Mouse (Mus musculus) hindbrain, embryonic 11.5 days (tissue): ENCODE data around the gene Vac14. TPM values are rescaled to one million over a fixed set of nuclear protein-coding genes. Genes with fewer than 3 reads are reported as not detected.
A peak's percentile ranks its signal among the peaks of the same experiment; 100 is the strongest.

Experiments used
- ATAC-seq: fragments of 200-750 bp; cut with Nextera tagmentation; 2 replicates; pipeline ENCODE4 v1.8.0; 2017; ENCODE audit warnings: mild to moderate bottlenecking, moderate TSS enrichment, moderate library complexity; ENCODE audit not compliant: low FRiP score
- DNase-seq: peaks from one replicate; pipeline ENCODE4 v3.0.0-alpha.2; 2015; ENCODE audit warnings: low spot score
- H3K27ac ChIP-seq: fragments of 300-500 bp; sonication (generic); 2 replicates; pipeline ENCODE4 v1.5.1; 2014; ENCODE audit warnings: mild to moderate bottlenecking, low read depth, low read length
- H3K27me3 ChIP-seq: fragments of 300-500 bp; sonication (generic); 2 replicates; pipeline ENCODE4 v1.6.1; 2014; ENCODE audit warnings: mild to moderate bottlenecking, low read length, moderate library complexity, mixed read lengths; ENCODE audit not compliant: control insufficient read depth, insufficient read depth
- H3K36me3 ChIP-seq: fragments of 300-500 bp; sonication (generic); 2 replicates; pipeline ENCODE4 v1.6.1; 2014; ENCODE audit warnings: mild to moderate bottlenecking, low read length, moderate library complexity, mixed read lengths; ENCODE audit not compliant: control insufficient read depth, insufficient read depth
- H3K4me1 ChIP-seq: fragments of 300-500 bp; sonication (generic); replicated peaks from 2 replicates; pipeline ENCODE4 v1.6.1; 2014; ENCODE audit warnings: low read length, mixed read lengths; ENCODE audit not compliant: control insufficient read depth, insufficient read depth
- H3K4me2 ChIP-seq: fragments of 300-500 bp; sonication (generic); replicated peaks from 2 replicates; pipeline ENCODE4 v1.6.1; 2014; ENCODE audit warnings: mild to moderate bottlenecking, low read depth, low read length
- H3K4me3 ChIP-seq: fragments of 300-500 bp; sonication (generic); 2 replicates; pipeline ENCODE4 v1.5.1; 2014; ENCODE audit warnings: low read depth, low read length
- H3K9ac ChIP-seq: fragments of 300-500 bp; sonication (generic); 2 replicates; pipeline ENCODE4 v1.6.1; 2014; ENCODE audit warnings: low read depth, low read length
- H3K9me3 ChIP-seq: fragments of 300-500 bp; sonication (generic); 2 replicates; pipeline ENCODE4 v1.6.1; 2016; ENCODE audit warnings: low read length; ENCODE audit not compliant: control insufficient read depth
- WGBS: fragments of 180-500 bp; shearing (Covaris S2); extraction: QIAGEN DNeasy Blood & Tissue Kit; methylation state at CpG from one replicate; pipeline ENCODE4 v1.1.7; 2014; 5-methylcytosine and 5-hydroxymethylcytosine counted together
- polyA plus RNA-seq: library from polyadenylated mRNA; unstranded; fragments of >200 nt; fragmentation: Nextera tagmentation; extraction: Ambion mirVana; gene quantifications from 2 replicates; pipeline ENCODE4 v1.2.1, GENCODE M21; 2014

Vac14 gene
- 32.3 and 35.3 TPM in 2 replicates for polyA plus RNA-seq

- H3K27ac ChIP-seq = no peak within 1 kb of the TSS
- ATAC-seq (peak; percentile 97), DNase-seq (peak; percentile 98)
- peak within 1 kb of the TSS; percentile 86 for H3K4me3 ChIP-seq
- no peaks in the 10 kb centered on the region for H3K27me3 ChIP-seq
- no peaks in the 10 kb centered on the region for H3K36me3 ChIP-seq
- H3K9ac ChIP-seq = peak within 1 kb of the TSS; percentile 72
- no peaks in the 10 kb centered on the region for H3K9me3 ChIP-seq
- WGBS = under 1% methylated on average over 64 of the region's 67 CpGs
- H3K4me2 ChIP-seq = peak within 1 kb of the TSS; percentile 53
- H3K4me1 ChIP-seq = peaks cover 6% of the 10 kb centered on the region
These were observed at the start of gene Vac14 for GRCm38 (mm10) chr8:110618391-110619207. Gene Vac14 (plus strand): TSS chr8:110618585.

DNA sequence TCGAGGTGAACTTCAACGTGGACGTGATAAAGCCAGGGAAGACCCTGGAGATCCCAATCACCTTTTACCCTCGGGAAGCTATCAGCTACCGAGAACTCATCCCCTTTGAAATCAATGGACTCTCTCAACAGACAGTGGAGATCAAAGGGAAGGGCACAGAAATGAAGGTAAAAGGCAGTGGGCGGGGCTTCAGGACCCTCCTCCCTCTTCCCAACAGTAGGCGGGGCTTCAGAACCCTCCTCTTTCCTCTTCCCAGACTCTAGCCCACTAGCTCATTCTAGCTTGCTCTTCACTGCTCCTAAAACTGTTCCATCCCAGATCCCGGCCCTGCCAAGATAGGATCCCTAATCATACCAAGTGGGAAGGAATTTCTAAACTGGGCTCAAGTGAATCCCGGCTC is 25.7 kb upstream of the Vac14 start:
- H3K4me2 ChIP-seq = no peak overlapping the region
- H3K4me1 ChIP-seq = no peaks in the 10 kb centered on the region
- H3K36me3 ChIP-seq = no peaks in the 10 kb centered on the region
- H3K4me3 ChIP-seq = no peak overlapping the region
- H3K27ac ChIP-seq = no peak overlapping the region
- 78% methylated on average over 9 of the region's 9 CpGs for WGBS
- ATAC-seq (no peak), DNase-seq (no peak)
- H3K27me3 ChIP-seq = no peaks in the 10 kb centered on the region
- H3K9ac ChIP-seq = no peak overlapping the region
- no peaks in the 10 kb centered on the region for H3K9me3 ChIP-seq

DNA sequence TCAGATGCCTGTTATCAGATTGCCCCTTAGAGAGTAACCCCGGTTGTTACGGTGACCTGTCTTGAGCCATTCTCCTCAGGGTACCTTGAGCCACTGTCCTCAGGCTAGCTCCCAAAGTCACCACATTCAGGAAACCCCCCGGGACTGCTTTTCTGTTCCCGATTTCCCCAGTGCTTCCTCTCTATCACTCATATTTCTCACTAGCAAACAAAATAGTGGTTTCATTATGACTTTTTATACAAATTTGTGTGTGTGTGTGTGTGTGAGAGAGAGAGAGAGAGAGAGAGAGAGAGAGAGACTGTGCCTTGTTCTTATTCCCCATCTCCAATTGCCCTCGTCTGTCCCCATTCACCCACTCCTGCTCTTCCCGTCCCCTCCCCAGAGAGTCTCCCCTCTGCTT is 24.2 kb upstream of the Vac14 start:
- DNase-seq = no peak
- Histone ChIP-seq H3K27me3 (no peaks in the 10 kb centered on the region), H3K4me1 (no peaks in the 10 kb centered on the region), H3K27ac (no peak overlapping the region), H3K36me3 (no peaks in the 10 kb centered on the region), H3K4me2 (no peak overlapping the region), H3K9me3 (no peaks in the 10 kb centered on the region), H3K9ac (no peak overlapping the region), H3K4me3 (no peak overlapping the region)
- no peak for ATAC-seq
- WGBS = 87% methylated on average over 6 of the region's 6 CpGs

DNA sequence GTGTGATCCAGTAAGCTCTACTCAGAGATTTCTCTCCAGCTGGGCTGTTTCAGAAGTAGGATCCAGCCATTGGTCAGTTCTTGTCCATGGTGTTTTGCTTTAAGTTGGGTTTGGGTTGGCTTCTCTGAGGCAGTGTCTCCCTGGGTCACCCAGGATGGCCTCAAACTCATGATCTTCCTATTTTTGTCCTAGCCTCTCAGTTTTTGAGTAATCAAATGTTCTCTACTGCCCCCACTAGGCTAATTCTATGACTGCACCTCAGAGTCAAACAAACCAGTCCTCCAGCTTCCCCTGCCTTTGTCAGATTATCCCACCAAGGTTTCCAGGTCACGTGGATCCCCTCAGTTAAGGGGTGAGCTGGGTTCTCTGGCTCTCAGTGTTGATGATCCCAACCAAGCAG is 13.8 kb upstream of the Vac14 start:
- no peak for ATAC-seq
- WGBS = 10% methylated on average over 1 of the region's 1 CpGs
- H3K9me3 ChIP-seq = no peaks in the 10 kb centered on the region
- peak; percentile 71 for DNase-seq
- no peaks in the 10 kb centered on the region for H3K36me3 ChIP-seq
- no peaks in the 10 kb centered on the region for H3K4me1 ChIP-seq
- no peaks in the 10 kb centered on the region for H3K27me3 ChIP-seq
- no peak overlapping the region for H3K4me2 ChIP-seq
- H3K27ac ChIP-seq = no peak overlapping the region
- H3K9ac ChIP-seq = no peak overlapping the region
- H3K4me3 ChIP-seq = no peak overlapping the region

GRCm38 (mm10) chr8:110605401-110606015 is 12.9 kb upstream of the Vac14 start:
- H3K9ac ChIP-seq = no peak overlapping the region
- no peak overlapping the region for H3K4me3 ChIP-seq
- H3K9me3 ChIP-seq = no peaks in the 10 kb centered on the region
- no peak overlapping the region for H3K27ac ChIP-seq
- H3K4me2 ChIP-seq = no peak overlapping the region
- ATAC-seq = no peak
- no peak for DNase-seq
- WGBS = 60% methylated on average over 6 of the region's 6 CpGs
- H3K36me3 ChIP-seq = no peaks in the 10 kb centered on the region
- no peaks in the 10 kb centered on the region for H3K27me3 ChIP-seq
- no peaks in the 10 kb centered on the region for H3K4me1 ChIP-seq

- Histone ChIP-seq H3K4me3 (no peak overlapping the region), H3K36me3 (no peaks in the 10 kb centered on the region), H3K9me3 (no peaks in the 10 kb centered on the region), H3K9ac (no peak overlapping the region), H3K4me1 (peaks cover 6% of the 10 kb centered on the region), H3K4me2 (no peak overlapping the region), H3K27me3 (no peaks in the 10 kb centered on the region), H3K27ac (no peak overlapping the region)
- no peak for ATAC-seq
- 75% methylated on average over 3 of the region's 3 CpGs for WGBS
- DNase-seq = no peak
These were observed 2.7 kb upstream of the Vac14 start for GRCm38 (mm10) chr8:110615730-110616129.

GRCm38 (mm10) chr8:110617801-110618358 is 505 bp upstream of the Vac14 start:
- 24% methylated on average over 14 of the region's 14 CpGs for WGBS
- peaks cover 6% of the 10 kb centered on the region for H3K4me1 ChIP-seq
- H3K9ac ChIP-seq = peak overlapping the region; percentile 52
- DNase-seq (no peak), ATAC-seq (peak; percentile 44)
- no peaks in the 10 kb centered on the region for H3K36me3 ChIP-seq
- peak overlapping the region; percentile 53 for H3K4me2 ChIP-seq
- no peaks in the 10 kb centered on the region for H3K27me3 ChIP-seq
- H3K4me3 ChIP-seq = peak overlapping the region; percentile 86
- no peak overlapping the region for H3K27ac ChIP-seq
- H3K9me3 ChIP-seq = no peaks in the 10 kb centered on the region

DNA sequence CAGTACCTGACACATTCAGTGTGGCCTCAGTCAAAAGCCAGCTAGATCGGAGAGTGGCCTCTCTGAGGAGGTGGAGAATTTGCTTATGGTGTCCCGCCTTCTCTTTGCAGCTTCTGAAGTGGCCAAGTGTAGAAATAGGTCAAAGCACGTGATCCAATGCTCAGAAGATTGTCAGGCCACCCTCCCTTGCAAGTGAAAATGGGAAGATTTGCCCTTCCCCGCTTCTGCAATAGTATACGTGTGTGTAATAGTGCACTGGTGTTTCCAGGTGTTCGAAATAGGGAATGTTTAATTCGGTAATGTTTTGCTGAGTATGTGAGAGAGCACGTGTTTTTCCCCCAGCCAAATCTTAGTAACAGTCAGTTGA is 806 bp downstream of the Vac14 start:
- Histone ChIP-seq H3K27ac (no peak overlapping the region), H3K4me1 (peaks cover 6% of the 10 kb centered on the region), H3K4me3 (peak overlapping the region; percentile 86), H3K27me3 (no peaks in the 10 kb centered on the region), H3K9ac (peak overlapping the region; percentile 72), H3K36me3 (no peaks in the 10 kb centered on the region), H3K4me2 (peak overlapping the region; percentile 53), H3K9me3 (no peaks in the 10 kb centered on the region)
- no peak for DNase-seq
- 32% methylated on average over 8 of the region's 8 CpGs for WGBS
- no peak for ATAC-seq
